Mouse (Mus musculus) ES-Bruce4 (cell line): ENCODE measurements around the gene Tbc1d30. TPM values are rescaled to one million over a fixed set of nuclear protein-coding genes. Genes with fewer than 3 reads are reported as not detected.
A peak's percentile ranks its signal among the peaks of the same experiment; 100 is the strongest.

Experiments used
- H3K27ac ChIP-seq: 2 replicates; pipeline ENCODE4 v1.5.1; 2012; ENCODE audit warnings: low read length, inconsistent platforms; ENCODE audit not compliant: insufficient read depth
- H3K27me3 ChIP-seq: 2 replicates; pipeline ENCODE4 v1.6.1; 2012; ENCODE audit warnings: mild to moderate bottlenecking, low read length, inconsistent platforms; ENCODE audit not compliant: control insufficient read depth, poor library complexity, insufficient read depth, severe bottlenecking
- H3K36me3 ChIP-seq: 2 replicates; pipeline ENCODE4 v1.6.1; 2012; ENCODE audit warnings: inconsistent platforms, mild to moderate bottlenecking, low read length, moderate library complexity; ENCODE audit not compliant: control insufficient read depth, poor library complexity, insufficient read depth, severe bottlenecking
- H3K4me1 ChIP-seq: one replicate; pipeline ENCODE4 v1.8.1; 2011; ENCODE audit warnings: low read length; ENCODE audit not compliant: control insufficient read depth, insufficient read depth
- H3K4me3 ChIP-seq: 2 replicates; pipeline ENCODE4 v1.5.1; 2011; ENCODE audit warnings: low read depth, mild to moderate bottlenecking, low read length
- H3K9ac ChIP-seq: 2 replicates; pipeline ENCODE4 v1.6.1; 2012; ENCODE audit warnings: low read depth, mild to moderate bottlenecking, inconsistent platforms; ENCODE audit not compliant: poor library complexity, severe bottlenecking
- H3K9me3 ChIP-seq: replicated peaks from 2 replicates; pipeline ENCODE4 v1.6.1; 2012; ENCODE audit warnings: mild to moderate bottlenecking, low read length, inconsistent platforms; ENCODE audit not compliant: control insufficient read depth, poor library complexity, insufficient read depth, severe bottlenecking
- CTCF ChIP-seq: IDR thresholded peaks from one replicate; pipeline ENCODE4 v1.8.1; 2011; ENCODE audit warnings: low read depth, low read length
- EP300 ChIP-seq: IDR thresholded peaks from 2 replicates; pipeline ENCODE4 v1.6.1; 2011; ENCODE audit warnings: low read depth, low read length; ENCODE audit not compliant: insufficient read depth
- POLR2A ChIP-seq: IDR thresholded peaks from one replicate; pipeline ENCODE4 v1.8.1; 2011; ENCODE audit warnings: low read length; ENCODE audit not compliant: insufficient read depth
- polyA plus RNA-seq: library from polyadenylated mRNA; stranded (reverse); fragments of >200 nt; gene quantifications from 2 replicates; pipeline ENCODE4 v1.2.4, GENCODE M21; 2011; ENCODE audit warnings: low read depth; ENCODE audit not compliant: missing spikeins, insufficient read depth, insufficient read length

Gene Tbc1d30
- polyA plus RNA-seq, 1 experiment: not detected

- H3K27me3 ChIP-seq: no peaks in the 10 kb centered on the region
- H3K4me3 ChIP-seq: no peak overlapping the region
- H3K9me3 ChIP-seq: no peaks in the 10 kb centered on the region
- no peak overlapping the region for H3K9ac ChIP-seq
- no peaks in the 10 kb centered on the region for H3K4me1 ChIP-seq
- TF ChIP-seq EP300 (no peak), CTCF (no peak), POLR2A (no peak)
- H3K36me3 ChIP-seq: no peaks in the 10 kb centered on the region
- H3K27ac ChIP-seq: no peak overlapping the region
Observed at GRCm38 (mm10) chr10:121363201-121363600, 12.1 kb upstream of the Tbc1d30 start.

- no peaks in the 10 kb centered on the region for H3K9me3 ChIP-seq
- no peak overlapping the region for H3K4me3 ChIP-seq
- no peaks in the 10 kb centered on the region for H3K4me1 ChIP-seq
- TF ChIP-seq EP300 (no peak), CTCF (no peak), POLR2A (no peak)
- H3K9ac ChIP-seq: no peak overlapping the region
- H3K27ac ChIP-seq: no peak overlapping the region
- H3K36me3 ChIP-seq: no peaks in the 10 kb centered on the region
- no peaks in the 10 kb centered on the region for H3K27me3 ChIP-seq
Observed at GRCm38 (mm10) chr10:121360358-121360757, 9.3 kb upstream of the Tbc1d30 start.

- peaks cover 14% of the 10 kb centered on the region for H3K27me3 ChIP-seq
Observed at GRCm38 (mm10) chr10:121351692-121352290, 713 bp upstream of the Tbc1d30 start.

GRCm38 (mm10) chr10:121350357-121351065 lies 567 bp downstream of the Tbc1d30 start:
- H3K27me3 ChIP-seq: peaks cover 14% of the 10 kb centered on the region
- no peaks in the 10 kb centered on the region for H3K36me3 ChIP-seq
- H3K9me3 ChIP-seq: peaks cover 7% of the 10 kb centered on the region
- no peak overlapping the region for H3K9ac ChIP-seq
- H3K27ac ChIP-seq: no peak overlapping the region
- TF ChIP-seq EP300 (no peak), POLR2A (no peak), CTCF (no peak)
- no peaks in the 10 kb centered on the region for H3K4me1 ChIP-seq
- H3K4me3 ChIP-seq: peak overlapping the region; percentile 60

More at GRCm38 (mm10) chr10:121351692-121352290, 713 bp upstream of the Tbc1d30 start:
- Histone ChIP-seq H3K36me3 (no peaks in the 10 kb centered on the region), H3K9me3 (peaks cover 7% of the 10 kb centered on the region), H3K4me3 (no peak overlapping the region), H3K27ac (no peak overlapping the region), H3K4me1 (no peaks in the 10 kb centered on the region), H3K9ac (no peak overlapping the region)
- no peak for TF ChIP-seq EP300
- TF ChIP-seq POLR2A: no peak
- no peak for TF ChIP-seq CTCF

- H3K27me3 ChIP-seq: peaks cover 14% of the 10 kb centered on the region
- no peaks in the 10 kb centered on the region for H3K36me3 ChIP-seq
- no peak overlapping the region for H3K9ac ChIP-seq
- TF ChIP-seq POLR2A: no peak
- no peak for TF ChIP-seq EP300
- TF ChIP-seq CTCF: no peak
- H3K4me1 ChIP-seq: no peaks in the 10 kb centered on the region
- no peak overlapping the region for H3K4me3 ChIP-seq
- no peak overlapping the region for H3K27ac ChIP-seq
- H3K9me3 ChIP-seq: peaks cover 7% of the 10 kb centered on the region
Observed at GRCm38 (mm10) chr10:121349244-121349643, 1.8 kb downstream of the Tbc1d30 start.

GRCm38 (mm10) chr10:121343867-121344266 lies 7.2 kb downstream of the Tbc1d30 start:
- H3K9me3 ChIP-seq: no peaks in the 10 kb centered on the region
- no peaks in the 10 kb centered on the region for H3K36me3 ChIP-seq
- H3K27me3 ChIP-seq: no peaks in the 10 kb centered on the region
- H3K27ac ChIP-seq: no peak overlapping the region
- H3K4me1 ChIP-seq: no peaks in the 10 kb centered on the region
- TF ChIP-seq POLR2A: no peak
- TF ChIP-seq CTCF: no peak
- no peak for TF ChIP-seq EP300
- no peak overlapping the region for H3K4me3 ChIP-seq
- no peak overlapping the region for H3K9ac ChIP-seq
